Mouse (Mus musculus) CH12.LX (cell line): ENCODE measurements around the gene Zcchc12. TPM values are rescaled to one million over a fixed set of nuclear protein-coding genes. Genes with fewer than 3 reads are reported as not detected.

Experiments used
- DNase-seq: peaks from one replicate; pipeline ENCODE4 v3.0.0-alpha.2; 2013; ENCODE audit errors: extremely low read depth
- H3K27ac ChIP-seq: 2 replicates; pipeline ENCODE4 v1.5.1; 2012; ENCODE audit warnings: low read depth, mild to moderate bottlenecking, control low read depth, moderate library complexity; ENCODE audit not compliant: insufficient read depth
- H3K27me3 ChIP-seq: replicated peaks from 2 replicates; pipeline ENCODE3; 2012; ENCODE audit warnings: inconsistent platforms
- H3K36me3 ChIP-seq, 2 experiments: replicated peaks in 1 of 2; 2 replicates each; pipeline versions ENCODE3 to v1.6.1; 2012; ENCODE audit warnings: inconsistent platforms in 1 of 2, low read length in 1 of 2, mild to moderate bottlenecking in 1 of 2, mixed read lengths in 1 of 2, moderate library complexity in 1 of 2; ENCODE audit not compliant: control insufficient read depth in 1 of 2, insufficient read depth in 1 of 2
- H3K4me1 ChIP-seq, 2 experiments: 2 replicates each; pipeline ENCODE4 v1.6.1; 2012; ENCODE audit warnings: inconsistent platforms in 1 of 2, moderate library complexity in 1 of 2; ENCODE audit not compliant: insufficient read depth in 2 of 2, control insufficient read depth in 1 of 2
- H3K4me2 ChIP-seq: 2 replicates; pipeline ENCODE4 v1.6.1; 2012; ENCODE audit warnings: low read depth, mild to moderate bottlenecking, control low read depth; ENCODE audit not compliant: poor library complexity, insufficient read depth, severe bottlenecking
- H3K4me3 ChIP-seq, 3 experiments: fragments of 150-350 bp in 1 of 3; sonication (generic) in 1 of 3; replicated peaks in 1 of 3; 2 replicates each; pipeline versions ENCODE3 to v1.5.1; 2011 to 2012; ENCODE audit warnings: low read depth in 2 of 3, low read length in 2 of 3, mild to moderate bottlenecking in 2 of 3, moderate library complexity in 2 of 3, control low read depth in 1 of 3, improper control_type of control experiment in 1 of 3, inconsistent platforms in 1 of 3, mixed read lengths in 1 of 3; ENCODE audit not compliant: poor library complexity in 1 of 3
- H3K79me2 ChIP-seq: replicated peaks from 2 replicates; pipeline ENCODE4 v1.6.1; 2012; ENCODE audit warnings: mild to moderate bottlenecking, moderate library complexity; ENCODE audit not compliant: control insufficient read depth, poor library complexity, insufficient read depth, severe bottlenecking; ENCODE audit errors: extremely low read depth
- H3K9ac ChIP-seq: 2 replicates; pipeline ENCODE4 v1.6.1; 2012; ENCODE audit warnings: low read depth, mild to moderate bottlenecking, control low read depth, moderate library complexity; ENCODE audit not compliant: insufficient read depth
- H3K9me3 ChIP-seq: replicated peaks from 2 replicates; pipeline ENCODE3; 2012; ENCODE audit warnings: low read length, inconsistent platforms, mixed read lengths
- BHLHE40 ChIP-seq: IDR thresholded peaks from 2 replicates; pipeline ENCODE4 v1.6.1; 2011; ENCODE audit warnings: mild to moderate bottlenecking, low read depth, low read length, improper control_type of control experiment
- CTCF ChIP-seq, 2 experiments: IDR thresholded peaks in 1 of 2; conservative IDR thresholded peaks in 1 of 2; 2 replicates each; pipeline ENCODE4 v1.5.1; 2011 to 2012; ENCODE audit warnings: low read depth in 2 of 2, low read length in 2 of 2, improper control_type of control experiment in 1 of 2, inconsistent platforms in 1 of 2, mild to moderate bottlenecking in 1 of 2, moderate library complexity in 1 of 2
- E2F4 ChIP-seq: IDR thresholded peaks from 2 replicates; pipeline ENCODE4 v1.6.1; 2011; ENCODE audit warnings: low read depth, low read length, improper control_type of control experiment; ENCODE audit not compliant: insufficient replicate concordance
- ETS1 ChIP-seq: conservative IDR thresholded peaks from 2 replicates; pipeline ENCODE4 v1.6.1; 2012; ENCODE audit warnings: low read depth, mild to moderate bottlenecking, inconsistent platforms, low read length, improper control_type of control experiment, moderate library complexity
- HCFC1 ChIP-seq: IDR thresholded peaks from 2 replicates; pipeline ENCODE4 v1.6.1; 2012; ENCODE audit warnings: low read depth, mild to moderate bottlenecking, inconsistent platforms, low read length, improper control_type of control experiment
- JUN ChIP-seq: IDR thresholded peaks from 2 replicates; pipeline ENCODE4 v1.6.1; 2011; ENCODE audit warnings: low read depth, mild to moderate bottlenecking, low read length, improper control_type of control experiment, moderate library complexity; ENCODE audit not compliant: insufficient read depth
- MAFK ChIP-seq: IDR thresholded peaks from 2 replicates; pipeline ENCODE4 v1.6.1; 2011; ENCODE audit warnings: low read length, improper control_type of control experiment; ENCODE audit not compliant: insufficient replicate concordance
- MEF2A ChIP-seq: IDR thresholded peaks from 2 replicates; pipeline ENCODE4 v1.6.1; 2014; ENCODE audit warnings: low read depth, mild to moderate bottlenecking, inconsistent platforms, low read length, improper control_type of control experiment, borderline replicate concordance
- MXI1 ChIP-seq: IDR thresholded peaks from 2 replicates; pipeline ENCODE4 v1.6.1; 2011; ENCODE audit warnings: mild to moderate bottlenecking, low read depth, low read length, improper control_type of control experiment
- NELFE ChIP-seq: IDR thresholded peaks from 2 replicates; pipeline ENCODE4 v1.6.1; 2011; ENCODE audit warnings: low read depth, low read length, improper control_type of control experiment
- NRF1 ChIP-seq: IDR thresholded peaks from 2 replicates; pipeline ENCODE4 v1.6.1; 2014; ENCODE audit warnings: low read depth, mild to moderate bottlenecking, inconsistent platforms, low read length, improper control_type of control experiment, moderate library complexity
- POLR2A ChIP-seq: IDR thresholded peaks from 2 replicates; pipeline ENCODE4 v1.6.1; 2011; ENCODE audit warnings: low read depth, mild to moderate bottlenecking, improper control_type of control experiment, low read length
- POLR2AphosphoS2 ChIP-seq: IDR thresholded peaks from 2 replicates; pipeline ENCODE4 v1.6.1; 2011; ENCODE audit warnings: low read depth, low read length, improper control_type of control experiment
- RAD21 ChIP-seq: IDR thresholded peaks from 2 replicates; pipeline ENCODE4 v1.6.1; 2011; ENCODE audit warnings: low read depth, mild to moderate bottlenecking, low read length, improper control_type of control experiment, moderate library complexity
- SIN3A ChIP-seq: IDR thresholded peaks from 2 replicates; pipeline ENCODE4 v1.6.1; 2012; ENCODE audit warnings: low read length, improper control_type of control experiment, inconsistent platforms
- SMC3 ChIP-seq: IDR thresholded peaks from 2 replicates; pipeline ENCODE4 v1.6.1; 2011; ENCODE audit warnings: low read depth, low read length, improper control_type of control experiment
- TCF12 ChIP-seq: IDR thresholded peaks from 2 replicates; pipeline ENCODE4 v1.6.1; 2014; ENCODE audit warnings: low read depth, mild to moderate bottlenecking, inconsistent platforms, low read length, improper control_type of control experiment
- USF2 ChIP-seq: conservative IDR thresholded peaks from 2 replicates; pipeline ENCODE4 v1.6.1; 2011; ENCODE audit warnings: low read depth, low read length, improper control_type of control experiment
- ZKSCAN1 ChIP-seq: IDR thresholded peaks from 2 replicates; pipeline ENCODE4 v1.6.1; 2012; ENCODE audit warnings: low read depth, inconsistent platforms, low read length, improper control_type of control experiment, borderline replicate concordance
- ZMIZ1 ChIP-seq: IDR thresholded peaks from 2 replicates; pipeline ENCODE4 v1.6.1; 2012; ENCODE audit warnings: low read depth, mild to moderate bottlenecking, inconsistent platforms, low read length, improper control_type of control experiment
- dilution Hi-C: fragments of 300-500 bp; cut with MboI; formaldehyde crosslinking; loops from 2 replicates; pipeline ENCODE4 v1.14.3; 2020; ENCODE audit warnings: low sequenced_read_pairs; ENCODE audit not compliant: extremely low pct_unique_long_range_greater_than_20kb, extremely low pct_ligation_motif_present
- in situ Hi-C: fragments of 300-500 bp; cut with MboI; formaldehyde crosslinking; loops from 3 replicates; pipeline ENCODE4 v1.14.3; 2019; ENCODE audit warnings: low sequenced_read_pairs, low pct_ligation_motif_present, low pct_unique_long_range_greater_than_20kb, mixed read lengths
- polyA plus RNA-seq: library from polyadenylated mRNA; unstranded; fragments of >175 nt; gene quantifications from 2 replicates; pipeline ENCODE4 v1.2.1, GENCODE M21; 2012; ENCODE audit warnings: low read depth; ENCODE audit not compliant: insufficient read length
- total RNA-seq, 2 experiments: library from RNA; depleted of rRNA; stranded (reverse); fragments of 300-350 nt in 1 of 2; fragments of >200 nt in 1 of 2; gene quantifications; 2 replicates each; pipeline ENCODE4 v1.2.3; 2012 to 2014

Zcchc12 gene
- total and polyA plus RNA-seq, 3 experiments, result not detected

DNA sequence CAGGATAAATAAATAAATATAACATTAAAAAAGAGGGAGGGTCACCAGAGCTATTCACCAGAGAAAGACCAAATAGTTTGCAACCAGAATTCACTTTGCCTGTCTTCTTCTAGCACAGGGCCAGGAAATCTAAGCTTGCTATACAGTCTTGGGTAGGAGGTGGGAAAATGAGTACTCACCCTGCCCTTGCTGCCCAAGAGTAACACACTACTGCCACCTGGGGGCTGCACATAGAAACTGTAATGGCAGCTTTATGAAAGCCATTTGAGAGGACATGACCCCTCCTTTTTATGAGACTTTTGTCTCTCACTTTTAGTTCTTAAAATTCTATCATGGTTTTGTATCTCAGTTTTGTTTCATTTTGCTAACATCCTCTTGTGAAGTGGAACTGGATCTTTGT is 12.1 kb upstream of the Zcchc12 start:
- in situ Hi-C loops (loop anchor here (10.0 kb wide), 1 partner anchor 349 kb away; no protein-coding TSS in a partner anchor), dilution Hi-C loops (no loop called here)
- Histone ChIP-seq H3K27ac (no peak overlapping the region), H3K4me2 (no peak overlapping the region), H3K4me1 (no peaks in the 10 kb centered on the region), H3K27me3 (no peaks in the 10 kb centered on the region), H3K4me3 (no peak overlapping the region), H3K9ac (no peak overlapping the region), H3K36me3 (no peaks in the 10 kb centered on the region), H3K79me2 (no peaks in the 10 kb centered on the region), H3K9me3 (no peaks in the 10 kb centered on the region)
- DNase-seq, result peak; percentile 55
- TF ChIP-seq NRF1, result no peak
- no peak for TF ChIP-seq BHLHE40
- TF ChIP-seq RAD21, result peak; percentile 76
- TF ChIP-seq SIN3A, result no peak
- TF ChIP-seq SMC3, result peak; percentile 83
- TF ChIP-seq ZKSCAN1, result no peak
- no peak for TF ChIP-seq USF2
- TF ChIP-seq CTCF (conservative IDR thresholded peaks at IDR 0.05 in 1 of 2, IDR thresholded peaks at IDR 0.05 in 1 of 2; ENCODE audit: low read depth in 2 of 2, low read length in 2 of 2), result peak; percentile 11 to 74; a peak in 2 of 4 replicates
- TF ChIP-seq POLR2AphosphoS2, result no peak

GRCm38 (mm10) chrX:36186036-36186435 is 9.7 kb upstream of the Zcchc12 start:
- Histone ChIP-seq H3K27me3 (no peaks in the 10 kb centered on the region), H3K9me3 (no peaks in the 10 kb centered on the region), H3K4me1 (no peaks in the 10 kb centered on the region), H3K4me2 (no peak overlapping the region), H3K79me2 (no peaks in the 10 kb centered on the region), H3K36me3 (no peaks in the 10 kb centered on the region), H3K4me3 (no peak overlapping the region), H3K27ac (no peak overlapping the region), H3K9ac (no peak overlapping the region)
- no peak for DNase-seq
- dilution Hi-C loops, result no loop called here
- in situ Hi-C loops, result loop anchor here (10.0 kb wide), 1 partner anchor 351 kb away; no protein-coding TSS in a partner anchor
- TF ChIP-seq ZKSCAN1, result no peak
- TF ChIP-seq MAFK, result no peak
- TF ChIP-seq NELFE, result no peak
- TF ChIP-seq HCFC1, result no peak
- TF ChIP-seq MXI1, result no peak
- no peak for TF ChIP-seq E2F4
- no peak for TF ChIP-seq ZMIZ1
- no peak for TF ChIP-seq NRF1
- TF ChIP-seq USF2, result no peak
- no peak for TF ChIP-seq POLR2A
- no peak for TF ChIP-seq MEF2A
- no peak for TF ChIP-seq TCF12
- no peak for TF ChIP-seq JUN
- no peak for TF ChIP-seq SIN3A
- no peak for TF ChIP-seq ETS1
